Mouse (Mus musculus) myocyte (in vitro differentiated cells): ENCODE results near the gene D930048N14Rik. TPM values are rescaled to one million over a fixed set of nuclear protein-coding genes. Genes with fewer than 3 reads are reported as not detected.
"Not testable (repeated sequence)": the region's sequence is repeated elsewhere in the genome, so short reads cannot be mapped to it uniquely, and the experiment has no call there.

Experiments used
- H3K27me3 ChIP-seq: one replicate; pipeline ENCODE4 v1.6.1; 2011; ENCODE audit not compliant: control insufficient read depth, insufficient read depth, insufficient read length
- H3K36me3 ChIP-seq: one replicate; pipeline ENCODE4 v1.6.1; 2011; ENCODE audit not compliant: control insufficient read depth, insufficient read depth
- H3K4me2 ChIP-seq: one replicate; pipeline ENCODE4 v1.6.1; 2011; ENCODE audit warnings: low read depth, control low read depth
- H3K4me3 ChIP-seq: one replicate; pipeline ENCODE4 v1.5.1; 2011; ENCODE audit warnings: mild to moderate bottlenecking, control low read depth, moderate library complexity
- H3K79me2 ChIP-seq: one replicate; pipeline ENCODE4 v1.6.1; 2011; ENCODE audit not compliant: control insufficient read depth, insufficient read depth
- H3ac ChIP-seq: one replicate; pipeline ENCODE4 v1.6.1; 2011; ENCODE audit not compliant: control insufficient read depth, insufficient read length
- CEBPB ChIP-seq: IDR thresholded peaks from 2 replicates; pipeline ENCODE4 v1.6.1; 2011; ENCODE audit warnings: mild to moderate bottlenecking, moderate library complexity; ENCODE audit not compliant: poor library complexity, insufficient read depth, severe bottlenecking
- E2F4 ChIP-seq: IDR thresholded peaks from one replicate; pipeline ENCODE4 v1.6.1; 2011; ENCODE audit warnings: mild to moderate bottlenecking, control low read depth, moderate library complexity; ENCODE audit not compliant: insufficient read depth
- MAX ChIP-seq: IDR thresholded peaks from one replicate; pipeline ENCODE4 v1.6.1; 2011; ENCODE audit warnings: low read depth, mild to moderate bottlenecking, control low read depth
- MYOD1 ChIP-seq, 3 experiments: IDR thresholded peaks; one replicate each; pipeline ENCODE4 v1.6.1; 2011; ENCODE audit warnings: control low read depth in 2 of 3, low read depth in 2 of 3, mild to moderate bottlenecking in 2 of 3, moderate library complexity in 1 of 3; ENCODE audit not compliant: insufficient read length in 2 of 3, control insufficient read depth in 1 of 3
- MYOG ChIP-seq, 3 experiments: IDR thresholded peaks; one replicate each; pipeline ENCODE4 v1.6.1; 2011; ENCODE audit warnings: control low read depth in 2 of 3, low read depth in 2 of 3, mild to moderate bottlenecking in 2 of 3; ENCODE audit not compliant: insufficient read length in 2 of 3, control insufficient read depth in 1 of 3, insufficient read depth in 1 of 3
- POLR2A ChIP-seq: IDR thresholded peaks from one replicate; pipeline ENCODE4 v1.6.1; 2011; ENCODE audit warnings: low read depth, mild to moderate bottlenecking, control low read depth, moderate library complexity; ENCODE audit not compliant: insufficient read length
- POLR2AphosphoS2 ChIP-seq: IDR thresholded peaks from one replicate; pipeline ENCODE4 v1.6.1; 2011; ENCODE audit warnings: low read depth, control low read depth; ENCODE audit not compliant: insufficient read length
- REST ChIP-seq: IDR thresholded peaks from one replicate; pipeline ENCODE4 v1.6.1; 2011; ENCODE audit warnings: mild to moderate bottlenecking, control low read depth, moderate library complexity; ENCODE audit not compliant: insufficient read depth, insufficient read length
- SRF ChIP-seq: IDR thresholded peaks from one replicate; pipeline ENCODE4 v1.6.1; 2011; ENCODE audit warnings: low read depth; ENCODE audit not compliant: control insufficient read depth, insufficient read length
- TCF12 ChIP-seq: IDR thresholded peaks from one replicate; pipeline ENCODE4 v1.6.1; 2011; ENCODE audit warnings: mild to moderate bottlenecking, control low read depth; ENCODE audit not compliant: poor library complexity, insufficient read depth, severe bottlenecking
- TCF3 ChIP-seq: IDR thresholded peaks from one replicate; pipeline ENCODE4 v1.6.1; 2011; ENCODE audit warnings: low read depth, control low read depth; ENCODE audit not compliant: insufficient read length
- USF1 ChIP-seq: IDR thresholded peaks from one replicate; pipeline ENCODE4 v1.6.1; 2011; ENCODE audit warnings: low read depth, mild to moderate bottlenecking, control low read depth, moderate library complexity
- polyA plus RNA-seq: library from polyadenylated mRNA; unstranded; fragments of >200 nt; fragmentation: generic; extraction: Trizol; gene quantifications from one replicate; pipeline ENCODE4 v1.2.1, GENCODE M21; 2012; ENCODE audit warnings: missing spikeins

D930048N14Rik gene
- polyA plus RNA-seq, 1 experiment, result 0.25 TPM

- Histone ChIP-seq H3K27me3 (no peaks in the 10 kb centered on the region), H3K36me3 (no peaks in the 10 kb centered on the region), H3K4me2 (no peak overlapping the region), H3ac (no peak overlapping the region), H3K79me2 (no peaks in the 10 kb centered on the region), H3K4me3 (no peak overlapping the region)
- TF ChIP-seq SRF (no peak), REST (no peak), E2F4 (no peak), TCF3 (no peak), CEBPB (no peak), POLR2AphosphoS2 (no peak), MYOG (IDR thresholded peaks at IDR 0.05; ENCODE audit: control insufficient read depth in 1 of 3, insufficient read depth in 1 of 3, insufficient read length in 2 of 3, low read depth in 2 of 3) (no peak), MAX (no peak), POLR2A (no peak), TCF12 (no peak), USF1 (no peak), MYOD1 (IDR thresholded peaks at IDR 0.05; ENCODE audit: control insufficient read depth in 1 of 3, insufficient read length in 2 of 3, low read depth in 2 of 3) (no peak)
Observed at GRCm38 (mm10) chr11:51661867-51662365, 11.2 kb downstream of the D930048N14Rik start.

GRCm38 (mm10) chr11:51662632-51663031, 11.9 kb downstream of the D930048N14Rik start:
- Histone ChIP-seq H3K79me2 (no peaks in the 10 kb centered on the region), H3ac (no peak overlapping the region), H3K4me3 (no peak overlapping the region), H3K4me2 (no peak overlapping the region), H3K36me3 (no peaks in the 10 kb centered on the region), H3K27me3 (no peaks in the 10 kb centered on the region)
- TF ChIP-seq MYOG (IDR thresholded peaks at IDR 0.05; ENCODE audit: control insufficient read depth in 1 of 3, insufficient read depth in 1 of 3, insufficient read length in 2 of 3, low read depth in 2 of 3) (no peak), POLR2A (no peak), MYOD1 (IDR thresholded peaks at IDR 0.05; ENCODE audit: control insufficient read depth in 1 of 3, insufficient read length in 2 of 3, low read depth in 2 of 3) (no peak), E2F4 (no peak), TCF3 (no peak), CEBPB (no peak), REST (no peak), SRF (no peak), POLR2AphosphoS2 (no peak), TCF12 (no peak), USF1 (no peak), MAX (no peak)

- H3K79me2 ChIP-seq, H3ac ChIP-seq, H3K4me3 ChIP-seq, H3K36me3 ChIP-seq, H3K27me3 ChIP-seq, H3K4me2 ChIP-seq: not testable (repeated sequence)
- TF ChIP-seq MYOD1 (IDR thresholded peaks at IDR 0.05; ENCODE audit: control insufficient read depth in 1 of 3, insufficient read length in 2 of 3, low read depth in 2 of 3) (peak in 2 of 3 experiments; percentile 10 to 64), CEBPB (0 out of 2 replicates have a peak, but pooled peaks have one; percentile 17), MYOG (IDR thresholded peaks at IDR 0.05; ENCODE audit: control insufficient read depth in 1 of 3, insufficient read depth in 1 of 3, insufficient read length in 2 of 3, low read depth in 2 of 3) (peak in 1 of 3 experiments; percentile 30)
Observed at GRCm38 (mm10) chr11:51664747-51665146, 14.0 kb downstream of the D930048N14Rik start.

GRCm38 (mm10) chr11:51670846-51671245, 20.1 kb downstream of the D930048N14Rik start:
- Histone ChIP-seq H3K79me2 (no peaks in the 10 kb centered on the region), H3K4me3 (no peak overlapping the region), H3K36me3 (no peaks in the 10 kb centered on the region), H3K27me3 (no peaks in the 10 kb centered on the region), H3K4me2 (no peak overlapping the region), H3ac (no peak overlapping the region)
- no peak for TF ChIP-seq POLR2A
- no peak for TF ChIP-seq SRF
- no peak for TF ChIP-seq POLR2AphosphoS2
- no peak for TF ChIP-seq MYOD1 (IDR thresholded peaks at IDR 0.05; ENCODE audit: control insufficient read depth in 1 of 3, insufficient read length in 2 of 3, low read depth in 2 of 3)
- TF ChIP-seq E2F4, result no peak
- no peak for TF ChIP-seq CEBPB
- no peak for TF ChIP-seq USF1
- TF ChIP-seq TCF12, result no peak
- TF ChIP-seq MAX, result no peak
- no peak for TF ChIP-seq TCF3
- no peak for TF ChIP-seq MYOG (IDR thresholded peaks at IDR 0.05; ENCODE audit: control insufficient read depth in 1 of 3, insufficient read depth in 1 of 3, insufficient read length in 2 of 3, low read depth in 2 of 3)
- TF ChIP-seq REST, result no peak

GRCm38 (mm10) chr11:51671376-51671775, 20.6 kb downstream of the D930048N14Rik start:
- Histone ChIP-seq H3ac (no peak overlapping the region), H3K36me3 (no peaks in the 10 kb centered on the region), H3K4me2 (no peak overlapping the region), H3K4me3 (no peak overlapping the region), H3K27me3 (no peaks in the 10 kb centered on the region), H3K79me2 (no peaks in the 10 kb centered on the region)
- TF ChIP-seq TCF12, result no peak
- TF ChIP-seq SRF, result no peak
- no peak for TF ChIP-seq E2F4
- no peak for TF ChIP-seq MYOG (IDR thresholded peaks at IDR 0.05; ENCODE audit: control insufficient read depth in 1 of 3, insufficient read depth in 1 of 3, insufficient read length in 2 of 3, low read depth in 2 of 3)
- TF ChIP-seq TCF3, result no peak
- no peak for TF ChIP-seq REST
- TF ChIP-seq USF1, result no peak
- TF ChIP-seq POLR2A, result no peak
- no peak for TF ChIP-seq MAX
- TF ChIP-seq MYOD1 (IDR thresholded peaks at IDR 0.05; ENCODE audit: control insufficient read depth in 1 of 3, insufficient read length in 2 of 3, low read depth in 2 of 3), result no peak
- TF ChIP-seq CEBPB, result no peak
- no peak for TF ChIP-seq POLR2AphosphoS2
